Mouse (Mus musculus): ENCODE data around the gene Farp1.
A peak's percentile ranks its signal among the peaks of the same experiment; 100 is the strongest.

Farp1 gene

GRCm38 (mm10) chr14:121279106-121279505 is 244.1 kb downstream of the Farp1 start:
- DNase-seq, result peak; percentile 88

GRCm38 (mm10) chr14:121280601-121281335 is 245.8 kb downstream of the Farp1 start:
- peak; percentile 30 for DNase-seq

GRCm38 (mm10) chr14:121281336-121281710 is 246.3 kb downstream of the Farp1 start:
- no peak for DNase-seq

GRCm38 (mm10) chr14:121285379-121286120 is 250.6 kb downstream of the Farp1 start:
- no peak for DNase-seq

- DNase-seq, result no peak
Observed at GRCm38 (mm10) chr14:121291881-121292280, 256.9 kb downstream of the Farp1 start.

GRCm38 (mm10) chr14:121292391-121292790 is 257.4 kb downstream of the Farp1 start:
- DNase-seq, result no peak

- DNase-seq, result no peak
Observed at GRCm38 (mm10) chr14:121294484-121294883, 259.5 kb downstream of the Farp1 start.

GRCm38 (mm10) chr14:121297103-121297502 is 262.1 kb downstream of the Farp1 start:
- no peak for DNase-seq

- DNase-seq, result no peak
Observed at GRCm38 (mm10) chr14:121298537-121298936, 263.5 kb downstream of the Farp1 start.

- no peak for DNase-seq
Observed at GRCm38 (mm10) chr14:121299093-121299492, 264.1 kb downstream of the Farp1 start.

- DNase-seq, result no peak
Observed at GRCm38 (mm10) chr14:121304523-121304922, 269.5 kb downstream of the Farp1 start.

GRCm38 (mm10) chr14:121305316-121306064 is 270.5 kb downstream of the Farp1 start:
- DNase-seq, result no peak

- DNase-seq, result no peak
Observed at GRCm38 (mm10) chr14:121309909-121310308, 274.9 kb downstream of the Farp1 start.

GRCm38 (mm10) chr14:121310325-121311080 is 275.5 kb downstream of the Farp1 start:
- no peak for DNase-seq

GRCm38 (mm10) chr14:121311083-121311482 is 276.1 kb downstream of the Farp1 start:
- DNase-seq, result no peak

- no peak for DNase-seq
Observed at GRCm38 (mm10) chr14:121313283-121313682, 278.3 kb downstream of the Farp1 start.

- peak; percentile 19 for DNase-seq
Observed at GRCm38 (mm10) chr14:121314934-121315333, 279.9 kb downstream of the Farp1 start.

GRCm38 (mm10) chr14:121316136-121316535 is 281.1 kb downstream of the Farp1 start:
- DNase-seq, result no peak

- DNase-seq, result no peak
Observed at GRCm38 (mm10) chr14:121316631-121317311, 281.8 kb downstream of the Farp1 start.

GRCm38 (mm10) chr14:121317312-121317671 is 282.3 kb downstream of the Farp1 start:
- DNase-seq, result no peak

- DNase-seq, result no peak
Observed at GRCm38 (mm10) chr14:121318382-121318781, 283.4 kb downstream of the Farp1 start.

GRCm38 (mm10) chr14:121322150-121322549 is 287.1 kb downstream of the Farp1 start:
- no peak for DNase-seq

All from right cerebral cortex, postnatal 4 days (tissue).